Mouse (Mus musculus): ENCODE results near the gene Bloc1s3. TPM values are rescaled to one million over a fixed set of nuclear protein-coding genes. Genes with fewer than 3 reads are reported as not detected.
A peak's percentile ranks its signal among the peaks of the same experiment; 100 is the strongest.

The Bloc1s3 gene
- polyA plus RNA-seq, 1 experiment from 2014 or later = 2.2 TPM

GRCm38 (mm10) chr7:19542155-19542691 is 34.1 kb upstream of the Bloc1s3 start:
- Histone ChIP-seq H3K9ac (replicated peaks; ENCODE audit: low read length) (no peak overlapping the region), H3K9me3 (ENCODE audit: low read length) (no peaks in the 10 kb centered on the region), H3K4me3 (ENCODE audit: low read length) (no peak overlapping the region), H3K36me3 (ENCODE audit: insufficient read depth, low read length) (no peaks in the 10 kb centered on the region), H3K27me3 (ENCODE audit: insufficient read depth, low read length) (no peaks in the 10 kb centered on the region), H3K4me2 (replicated peaks; ENCODE audit: low read depth, low read length) (no peak overlapping the region), H3K4me1 (ENCODE audit: insufficient read depth, low read length) (peaks cover 26% of the 10 kb centered on the region), H3K27ac (ENCODE audit: low read length) (no peak overlapping the region)
- 64% methylated on average over 8 of the region's 8 CpGs for WGBS
- peak; percentile 40; the same call in 1 of the 2 replicates for ATAC-seq (ENCODE audit: low FRiP score, low TSS enrichment)

- no peaks in the 10 kb centered on the region for H3K9me3 ChIP-seq (ENCODE audit: low read length)
- ATAC-seq (ENCODE audit: low FRiP score, low TSS enrichment) = 0 out of 2 replicates have a peak, but pooled peaks have one; percentile 10
- no peak overlapping the region for H3K9ac ChIP-seq (replicated peaks; ENCODE audit: low read length)
- no peak overlapping the region for H3K4me2 ChIP-seq (replicated peaks; ENCODE audit: low read depth, low read length)
- no peaks in the 10 kb centered on the region for H3K27me3 ChIP-seq (ENCODE audit: insufficient read depth, low read length)
- H3K4me3 ChIP-seq (ENCODE audit: low read length) = no peak overlapping the region
- H3K27ac ChIP-seq (ENCODE audit: low read length) = no peak overlapping the region
- WGBS = 52% methylated on average over 7 of the region's 7 CpGs
- H3K36me3 ChIP-seq (ENCODE audit: insufficient read depth, low read length) = no peaks in the 10 kb centered on the region
- peaks cover 26% of the 10 kb centered on the region for H3K4me1 ChIP-seq (ENCODE audit: insufficient read depth, low read length)
Observed at GRCm38 (mm10) chr7:19541681-19542154, 33.6 kb upstream of the Bloc1s3 start.

GRCm38 (mm10) chr7:19540771-19541566 is 32.8 kb upstream of the Bloc1s3 start:
- H3K4me2 ChIP-seq (replicated peaks; ENCODE audit: low read depth, low read length) = no peak overlapping the region
- no peaks in the 10 kb centered on the region for H3K27me3 ChIP-seq (ENCODE audit: insufficient read depth, low read length)
- H3K27ac ChIP-seq (ENCODE audit: low read length) = no peak overlapping the region
- 79% methylated on average over 2 of the region's 2 CpGs for WGBS
- no peaks in the 10 kb centered on the region for H3K9me3 ChIP-seq (ENCODE audit: low read length)
- no peak overlapping the region for H3K9ac ChIP-seq (replicated peaks; ENCODE audit: low read length)
- ATAC-seq (ENCODE audit: low FRiP score, low TSS enrichment) = no peak
- H3K4me3 ChIP-seq (ENCODE audit: low read length) = no peak overlapping the region
- H3K36me3 ChIP-seq (ENCODE audit: insufficient read depth, low read length) = no peaks in the 10 kb centered on the region
- H3K4me1 ChIP-seq (ENCODE audit: insufficient read depth, low read length) = peaks cover 24% of the 10 kb centered on the region

GRCm38 (mm10) chr7:19534676-19535075 is 26.5 kb upstream of the Bloc1s3 start:
- H3K36me3 ChIP-seq (ENCODE audit: insufficient read depth, low read length) = peaks cover 40% of the 10 kb centered on the region
- H3K9ac ChIP-seq (replicated peaks; ENCODE audit: low read length) = no peak overlapping the region
- no peaks in the 10 kb centered on the region for H3K9me3 ChIP-seq (ENCODE audit: low read length)
- no peaks in the 10 kb centered on the region for H3K27me3 ChIP-seq (ENCODE audit: insufficient read depth, low read length)
- H3K4me1 ChIP-seq (ENCODE audit: insufficient read depth, low read length) = no peaks in the 10 kb centered on the region
- no peak overlapping the region for H3K4me2 ChIP-seq (replicated peaks; ENCODE audit: low read depth, low read length)
- ATAC-seq (ENCODE audit: low FRiP score, low TSS enrichment) = no peak
- WGBS = 90% methylated on average over 10 of the region's 10 CpGs
- no peak overlapping the region for H3K4me3 ChIP-seq (ENCODE audit: low read length)
- H3K27ac ChIP-seq (ENCODE audit: low read length) = no peak overlapping the region

- 85% methylated on average over 14 of the region's 14 CpGs for WGBS
- H3K36me3 ChIP-seq (ENCODE audit: insufficient read depth, low read length) = peaks cover 50% of the 10 kb centered on the region
- no peaks in the 10 kb centered on the region for H3K27me3 ChIP-seq (ENCODE audit: insufficient read depth, low read length)
- no peak overlapping the region for H3K9ac ChIP-seq (replicated peaks; ENCODE audit: low read length)
- no peak overlapping the region for H3K4me3 ChIP-seq (ENCODE audit: low read length)
- no peaks in the 10 kb centered on the region for H3K9me3 ChIP-seq (ENCODE audit: low read length)
- no peak overlapping the region for H3K4me2 ChIP-seq (replicated peaks; ENCODE audit: low read depth, low read length)
- no peak overlapping the region for H3K27ac ChIP-seq (ENCODE audit: low read length)
- ATAC-seq (ENCODE audit: low FRiP score, low TSS enrichment) = no peak
- no peaks in the 10 kb centered on the region for H3K4me1 ChIP-seq (ENCODE audit: insufficient read depth, low read length)
Observed at GRCm38 (mm10) chr7:19532240-19532639, 24.1 kb upstream of the Bloc1s3 start.

- H3K27ac ChIP-seq (ENCODE audit: low read length) = no peak overlapping the region
- no peaks in the 10 kb centered on the region for H3K4me1 ChIP-seq (ENCODE audit: insufficient read depth, low read length)
- H3K36me3 ChIP-seq (ENCODE audit: insufficient read depth, low read length) = peaks cover 50% of the 10 kb centered on the region
- no peak overlapping the region for H3K4me2 ChIP-seq (replicated peaks; ENCODE audit: low read depth, low read length)
- no peak for ATAC-seq (ENCODE audit: low FRiP score, low TSS enrichment)
- no peak overlapping the region for H3K4me3 ChIP-seq (ENCODE audit: low read length)
- no peak overlapping the region for H3K9ac ChIP-seq (replicated peaks; ENCODE audit: low read length)
- 63% methylated on average over 10 of the region's 10 CpGs for WGBS
- H3K27me3 ChIP-seq (ENCODE audit: insufficient read depth, low read length) = 0 out of 2 replicates have a peak, but pooled peaks cover under 1% of the 10 kb centered on the region
- H3K9me3 ChIP-seq (ENCODE audit: low read length) = no peaks in the 10 kb centered on the region
Observed at GRCm38 (mm10) chr7:19531077-19531476, 22.9 kb upstream of the Bloc1s3 start.

GRCm38 (mm10) chr7:19525105-19525481 is 16.9 kb upstream of the Bloc1s3 start:
- Histone ChIP-seq H3K9ac (replicated peaks; ENCODE audit: low read length) (no peak overlapping the region), H3K4me2 (replicated peaks; ENCODE audit: low read depth, low read length) (no peak overlapping the region), H3K27ac (ENCODE audit: low read length) (no peak overlapping the region), H3K36me3 (ENCODE audit: insufficient read depth, low read length) (peaks cover 14% of the 10 kb centered on the region), H3K4me1 (ENCODE audit: insufficient read depth, low read length) (peaks cover 16% of the 10 kb centered on the region), H3K9me3 (ENCODE audit: low read length) (no peaks in the 10 kb centered on the region), H3K27me3 (ENCODE audit: insufficient read depth, low read length) (peaks cover 55% of the 10 kb centered on the region), H3K4me3 (ENCODE audit: low read length) (no peak overlapping the region)
- 78% methylated on average over 2 of the region's 2 CpGs for WGBS
- ATAC-seq (ENCODE audit: low FRiP score, low TSS enrichment) = no peak

- ATAC-seq (ENCODE audit: low FRiP score, low TSS enrichment) = peak; percentile 16; the same call in 1 of the 2 replicates
- Histone ChIP-seq H3K9me3 (ENCODE audit: low read length) (no peaks in the 10 kb centered on the region), H3K27ac (ENCODE audit: low read length) (no peak overlapping the region), H3K36me3 (ENCODE audit: insufficient read depth, low read length) (peaks cover 9% of the 10 kb centered on the region), H3K9ac (replicated peaks; ENCODE audit: low read length) (peak overlapping the region; percentile 31), H3K4me3 (ENCODE audit: low read length) (peak overlapping the region; percentile 51), H3K4me1 (ENCODE audit: insufficient read depth, low read length) (peaks cover 21% of the 10 kb centered on the region), H3K4me2 (replicated peaks; ENCODE audit: low read depth, low read length) (peak overlapping the region; percentile 77), H3K27me3 (ENCODE audit: insufficient read depth, low read length) (peaks cover 61% of the 10 kb centered on the region)
- WGBS = 15% methylated on average over 24 of the region's 24 CpGs
Observed at GRCm38 (mm10) chr7:19524420-19525104, 16.4 kb upstream of the Bloc1s3 start.

GRCm38 (mm10) chr7:19523757-19524419 is 15.7 kb upstream of the Bloc1s3 start:
- peak overlapping the region; percentile 51 for H3K4me3 ChIP-seq (ENCODE audit: low read length)
- WGBS = under 1% methylated on average over 64 of the region's 64 CpGs
- peak; percentile 29; the same call in 1 of the 2 replicates for ATAC-seq (ENCODE audit: low FRiP score, low TSS enrichment)
- no peaks in the 10 kb centered on the region for H3K9me3 ChIP-seq (ENCODE audit: low read length)
- H3K27me3 ChIP-seq (ENCODE audit: insufficient read depth, low read length) = peaks cover 67% of the 10 kb centered on the region
- peaks cover 21% of the 10 kb centered on the region for H3K4me1 ChIP-seq (ENCODE audit: insufficient read depth, low read length)
- no peak overlapping the region for H3K27ac ChIP-seq (ENCODE audit: low read length)
- H3K36me3 ChIP-seq (ENCODE audit: insufficient read depth, low read length) = 0 out of 2 replicates have a peak, but pooled peaks cover 4% of the 10 kb centered on the region
- peak overlapping the region; percentile 77 for H3K4me2 ChIP-seq (replicated peaks; ENCODE audit: low read depth, low read length)
- H3K9ac ChIP-seq (replicated peaks; ENCODE audit: low read length) = peak overlapping the region; percentile 34
